Mouse (Mus musculus) v-Abl transformed pro-B cells (cell line): Measurements from ENCODE around the gene Ropn1.

Experiments used
- in situ Hi-C, 2 experiments: fragments of 400-800 bp; cut with MboI; formaldehyde crosslinking; loops; one replicate each; pipeline ENCODE4 v1.15.1; 2025; ENCODE audit not compliant: unreplicated experiment in 2 of 2

The Ropn1 gene

GRCm38 (mm10) chr16:34649621-34650020 is at the start of gene Ropn1:
Ropn1 (plus strand) TSS chr16:34649921.
- in situ Hi-C loops: loop anchor here (25.0 kb wide), 3 partner anchors 613 to 662 kb away; no protein-coding TSS in a partner anchor

GRCm38 (mm10) chr16:34601954-34602353 is 47.8 kb upstream of the Ropn1 start:
- in situ Hi-C loops: no loop called here

GRCm38 (mm10) chr16:34603076-34603475 is 46.6 kb upstream of the Ropn1 start:
- in situ Hi-C loops: no loop called here

- in situ Hi-C loops: no loop called here
Observed at GRCm38 (mm10) chr16:34603854-34604253, 45.9 kb upstream of the Ropn1 start.

GRCm38 (mm10) chr16:34605679-34606078 is 44.0 kb upstream of the Ropn1 start:
- in situ Hi-C loops: no loop called here

- in situ Hi-C loops: no loop called here
Observed at GRCm38 (mm10) chr16:34610137-34610536, 39.6 kb upstream of the Ropn1 start.

- in situ Hi-C loops: no loop called here
Observed at GRCm38 (mm10) chr16:34614021-34614420, 35.7 kb upstream of the Ropn1 start.

GRCm38 (mm10) chr16:34627591-34627990 is 22.1 kb upstream of the Ropn1 start:
- in situ Hi-C loops: no loop called here

- in situ Hi-C loops: no loop called here
Observed at GRCm38 (mm10) chr16:34628397-34628796, 21.3 kb upstream of the Ropn1 start.

- in situ Hi-C loops: no loop called here
Observed at GRCm38 (mm10) chr16:34635557-34635956, 14.2 kb upstream of the Ropn1 start.

- in situ Hi-C loops: no loop called here
Observed at GRCm38 (mm10) chr16:34643511-34644259, 6.0 kb upstream of the Ropn1 start.

- in situ Hi-C loops: loop anchor here (25.0 kb wide), 3 partner anchors 609 to 666 kb away; no protein-coding TSS in a partner anchor
Observed at GRCm38 (mm10) chr16:34653023-34653422, 3.3 kb downstream of the Ropn1 start.

- in situ Hi-C loops: loop anchor here (25.0 kb wide), 3 partner anchors 605 to 670 kb away; no protein-coding TSS in a partner anchor
Observed at GRCm38 (mm10) chr16:34657566-34657965, 7.8 kb downstream of the Ropn1 start.

GRCm38 (mm10) chr16:34657983-34658382 is 8.3 kb downstream of the Ropn1 start:
- in situ Hi-C loops: loop anchor here (25.0 kb wide), 3 partner anchors 604 to 671 kb away; no protein-coding TSS in a partner anchor

GRCm38 (mm10) chr16:34658388-34658787 is 8.7 kb downstream of the Ropn1 start:
- in situ Hi-C loops: loop anchor here (25.0 kb wide), 3 partner anchors 604 to 671 kb away; no protein-coding TSS in a partner anchor

- in situ Hi-C loops: loop anchor here (10.0 to 25.0 kb wide), 5 partner anchors 200 to 960 kb away; no protein-coding TSS in a partner anchor
Observed at GRCm38 (mm10) chr16:34664553-34664952, 14.8 kb downstream of the Ropn1 start.

GRCm38 (mm10) chr16:34667031-34667726 is 17.5 kb downstream of the Ropn1 start:
- in situ Hi-C loops: loop anchor here (5.0 to 25.0 kb wide), 6 partner anchors 35 to 958 kb away; no protein-coding TSS in a partner anchor

GRCm38 (mm10) chr16:34668341-34668740 is 18.6 kb downstream of the Ropn1 start:
- in situ Hi-C loops: loop anchor here (5.0 to 25.0 kb wide), 6 partner anchors 34 to 956 kb away; no protein-coding TSS in a partner anchor

GRCm38 (mm10) chr16:34671966-34672365 is 22.2 kb downstream of the Ropn1 start:
- in situ Hi-C loops: loop anchor here (25.0 kb wide), 3 partner anchors 590 to 685 kb away; no protein-coding TSS in a partner anchor

GRCm38 (mm10) chr16:34672822-34673221 is 23.1 kb downstream of the Ropn1 start:
- in situ Hi-C loops: loop anchor here (25.0 kb wide), 3 partner anchors 589 to 686 kb away; no protein-coding TSS in a partner anchor

GRCm38 (mm10) chr16:34674365-34674764 is 24.6 kb downstream of the Ropn1 start:
- in situ Hi-C loops: loop anchor here (25.0 kb wide), 3 partner anchors 588 to 687 kb away; no protein-coding TSS in a partner anchor
